Mouse (Mus musculus) left cerebral cortex, adult 9 months (tissue): ENCODE results near the gene Dmrta2.

Experiments
- DNase-seq, 2 experiments: peaks; one replicate each; pipeline ENCODE4 v3.0.0; 2022; ENCODE audit warnings: low spot score in 2 of 2

Dmrta2 gene

GRCm38 (mm10) chr4:109979461-109980320 is 1.8 kb downstream of the Dmrta2 start:
- DNase-seq, result no peak

GRCm38 (mm10) chr4:109980321-109981082 is 2.6 kb downstream of the Dmrta2 start:
- no peak for DNase-seq

GRCm38 (mm10) chr4:109981083-109981870 is 3.4 kb downstream of the Dmrta2 start:
- no peak for DNase-seq

- no peak for DNase-seq
These were observed 4.2 kb downstream of the Dmrta2 start for GRCm38 (mm10) chr4:109981871-109982680.

DNA sequence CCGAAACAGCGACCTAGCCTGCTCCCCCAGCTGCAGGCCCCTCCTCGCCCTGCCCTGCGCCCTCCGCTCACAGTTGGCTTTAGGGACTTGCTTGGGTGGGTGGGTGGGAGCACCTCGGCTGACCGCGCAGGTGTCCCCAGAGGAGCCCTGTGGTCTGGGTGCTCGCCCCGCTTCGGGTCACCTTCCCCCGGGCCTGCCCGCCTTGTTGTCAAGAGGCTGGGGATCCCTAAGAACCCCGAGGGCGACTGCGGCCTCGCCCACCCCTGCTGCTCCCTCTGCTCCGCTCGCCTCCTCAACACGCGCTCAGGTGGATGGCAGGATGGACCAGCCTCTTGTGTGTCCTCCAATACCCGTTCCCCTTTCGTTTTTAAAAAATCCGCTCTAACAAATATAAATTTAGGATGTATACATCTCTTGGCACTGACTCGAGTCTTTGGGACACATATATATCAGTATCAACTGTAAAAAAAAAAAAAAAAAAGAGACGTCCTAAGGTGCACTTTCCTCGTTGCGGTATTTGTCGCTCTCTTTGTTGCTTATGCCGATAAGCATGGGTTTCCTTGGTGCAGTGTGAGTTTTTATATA is 4.9 kb downstream of the Dmrta2 start:
- DNase-seq, result no peak

- no peak for DNase-seq
These were observed 5.6 kb downstream of the Dmrta2 start for GRCm38 (mm10) chr4:109983281-109984001.

GRCm38 (mm10) chr4:109984011-109984411 is 6.2 kb downstream of the Dmrta2 start:
- no peak for DNase-seq

GRCm38 (mm10) chr4:109984496-109985423 is 6.9 kb downstream of the Dmrta2 start:
- no peak for DNase-seq

- no peak for DNase-seq
These were observed 7.7 kb downstream of the Dmrta2 start for GRCm38 (mm10) chr4:109985424-109986172.

DNA sequence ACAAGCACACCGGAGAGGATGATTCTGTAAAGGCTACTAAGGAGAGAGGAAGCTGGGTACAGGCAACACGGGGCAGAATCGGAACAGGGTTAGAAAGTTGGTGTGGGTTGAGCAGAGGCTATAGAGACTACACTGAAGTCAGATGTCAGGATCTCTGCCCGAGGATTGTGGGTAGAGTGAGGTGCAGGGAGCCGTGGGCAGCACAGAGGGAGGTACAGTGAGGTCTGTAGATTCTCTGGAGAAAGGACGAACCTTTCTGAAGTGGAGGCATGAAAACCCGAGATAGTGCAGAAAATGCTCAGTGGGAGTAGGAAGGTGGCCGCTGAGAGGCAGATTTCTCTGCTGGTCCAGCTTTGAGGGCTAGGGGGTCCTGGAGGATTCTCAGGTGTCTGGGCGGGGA is 8.4 kb downstream of the Dmrta2 start:
- DNase-seq, result no peak

GRCm38 (mm10) chr4:109986748-109987355 is 9.0 kb downstream of the Dmrta2 start:
- no peak for DNase-seq

DNA sequence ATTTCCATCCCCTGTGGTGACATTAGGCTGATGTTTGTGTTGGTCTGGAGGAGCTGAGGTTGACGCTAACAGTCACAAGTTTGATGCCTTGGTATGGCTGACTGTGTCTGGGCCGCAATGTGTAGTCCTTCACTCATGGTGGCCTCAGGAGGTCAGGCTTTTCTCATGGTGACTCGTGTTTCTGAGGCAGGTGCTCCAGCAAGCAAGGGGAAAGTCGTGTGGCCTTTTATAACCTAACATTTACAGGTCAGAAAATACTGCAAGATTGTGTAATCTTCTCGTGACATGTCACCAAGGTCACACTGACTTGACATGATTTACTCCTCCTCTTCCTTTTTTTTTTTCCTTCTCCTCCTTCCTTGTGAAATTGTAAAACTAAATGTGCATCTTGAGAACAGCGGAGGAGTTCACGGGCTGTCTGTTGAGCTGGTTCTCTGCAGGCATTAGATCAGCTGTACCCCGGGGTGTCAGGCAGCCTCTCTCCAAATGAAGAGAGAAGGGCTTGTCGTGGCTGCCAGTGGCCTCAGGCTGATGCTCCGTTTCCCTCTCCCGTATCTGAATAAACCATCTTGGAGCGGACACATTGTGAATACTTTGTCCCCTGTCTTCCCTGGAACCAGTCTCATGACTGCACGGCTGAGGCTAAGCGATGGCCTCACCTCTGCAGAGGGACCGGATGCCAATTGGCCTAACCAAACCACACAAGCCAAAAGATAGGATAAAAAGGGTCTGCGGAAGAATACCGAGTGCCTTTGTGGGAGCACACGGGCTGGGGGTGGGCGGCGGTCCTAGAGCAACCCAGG is 9.9 kb downstream of the Dmrta2 start:
- no peak for DNase-seq

- no peak for DNase-seq
These were observed 10.6 kb downstream of the Dmrta2 start for GRCm38 (mm10) chr4:109988411-109988810.

DNA sequence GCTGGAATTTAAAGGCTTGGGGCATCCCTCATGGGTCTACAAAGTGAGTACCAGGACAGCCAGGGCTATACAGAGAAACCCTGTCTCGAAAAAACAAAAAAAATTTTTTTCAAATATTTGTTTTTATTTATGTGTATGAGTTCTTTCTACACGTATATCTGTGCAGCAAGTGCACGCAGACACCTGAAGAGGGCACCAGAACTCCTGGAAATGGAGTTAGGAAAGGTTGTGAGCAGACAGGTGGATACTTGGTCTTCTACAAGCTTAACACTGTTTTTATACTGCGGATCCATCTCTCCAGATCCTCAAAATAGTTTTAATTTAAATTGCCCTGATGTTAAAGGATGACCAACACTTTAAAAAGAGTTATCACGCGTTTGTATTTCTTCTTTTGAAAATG is 11.4 kb downstream of the Dmrta2 start:
- DNase-seq, result no peak

DNA sequence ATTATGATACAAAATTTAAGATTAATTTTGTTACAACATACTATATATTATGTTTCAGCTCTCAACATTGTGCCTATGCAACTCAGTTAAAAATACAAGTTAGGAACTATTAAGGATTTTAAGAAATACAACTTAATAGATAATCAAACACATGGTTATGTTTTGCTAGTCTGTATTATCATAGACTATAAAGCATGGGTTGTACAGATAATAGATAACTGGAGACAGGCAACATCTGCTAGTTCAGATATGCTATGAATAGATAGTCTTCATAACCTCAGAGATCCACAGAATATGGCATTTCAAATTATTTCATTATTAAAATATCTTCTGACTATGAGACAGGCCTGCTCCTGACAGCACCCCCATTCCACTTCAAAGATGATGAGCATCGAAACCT is 28.2 kb downstream of the Dmrta2 start:
- no peak for DNase-seq

DNA sequence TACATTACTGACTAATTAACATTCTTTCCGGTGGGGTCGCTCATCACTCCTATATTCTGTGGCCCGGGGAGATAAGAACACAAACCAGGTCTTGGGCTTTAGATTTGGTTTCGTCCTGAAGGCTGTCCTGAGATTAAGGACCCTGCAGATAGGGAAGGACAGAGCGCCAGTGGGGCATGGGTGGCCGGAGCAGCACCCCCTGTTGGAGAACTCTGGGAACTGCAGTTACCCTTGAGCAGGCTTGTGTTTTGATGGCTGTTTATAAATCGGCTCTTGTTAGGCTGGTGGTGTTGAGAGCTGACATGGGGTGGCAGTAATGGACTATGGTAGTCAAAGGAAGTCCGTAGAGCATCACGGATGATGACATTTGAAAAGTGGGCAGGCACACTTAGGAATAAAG is 41.3 kb downstream of the Dmrta2 start:
- DNase-seq, result no peak

DNA sequence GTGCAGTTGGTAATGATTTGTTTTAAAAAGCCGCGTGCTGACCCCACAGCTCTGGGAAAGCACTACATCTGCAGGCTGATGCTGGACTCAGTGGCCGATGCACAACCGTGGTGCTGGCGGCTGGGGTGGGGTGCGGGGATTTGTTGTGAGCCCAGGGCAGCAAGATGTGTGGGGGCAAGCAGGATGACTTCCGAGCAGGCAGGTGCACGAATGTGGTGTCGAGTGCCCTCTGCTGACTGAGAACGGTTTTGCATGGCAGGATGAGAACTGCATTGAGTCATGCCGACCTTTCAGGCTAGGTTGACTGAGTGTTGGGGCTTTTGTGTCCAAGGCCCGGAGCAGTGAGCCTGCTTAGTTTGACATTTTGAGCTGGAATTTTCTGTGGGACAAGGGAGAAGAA is 42.4 kb downstream of the Dmrta2 start:
- peak; percentile 36 to 86 for DNase-seq
